Mouse (Mus musculus): ENCODE measurements at regions not wholly inside any gene's neighbourhood (a gene's known extent, or its start where the extent isn't known, plus 50 kb on each side); places are given as distances from the start of the nearest gene placed in this dataset.

- TF ChIP-seq E2F4 (IDR thresholded peaks at IDR 0.05; ENCODE audit: insufficient replicate concordance, low read depth, low read length) (no peak), POLR2A (IDR thresholded peaks at IDR 0.05; ENCODE audit: low read depth, low read length) (no peak), ETS1 (conservative IDR thresholded peaks at IDR 0.05; ENCODE audit: low read depth, low read length) (no peak), ZC3H11A (IDR thresholded peaks at IDR 0.05; ENCODE audit: low read depth, low read length) (no peak), CTCF (conservative IDR thresholded peaks at IDR 0.05 in 1 of 2, IDR thresholded peaks at IDR 0.05 in 1 of 2; ENCODE audit: low read depth in 2 of 2, low read length in 2 of 2) (no peak)
Measured at GRCm38 (mm10) chr12:9419311-9419710, 150.6 kb upstream of the Osr1 start.
